Mouse (Mus musculus) spleen, adult 2 months (tissue): ENCODE results near the gene Krtap2-4.

ENCODE experiments used
- CTCF ChIP-seq: fragments of 200-500 bp; IDR thresholded peaks from 2 replicates; pipeline ENCODE4 v1.5.1; 2011; ENCODE audit warnings: mild to moderate bottlenecking, inconsistent platforms; ENCODE audit not compliant: insufficient read depth, insufficient read length, insufficient replicate concordance; ENCODE audit errors: extremely low read depth
- POLR2A ChIP-seq: fragments of 200-500 bp; IDR thresholded peaks from 2 replicates; pipeline ENCODE4 v1.6.1; 2011; ENCODE audit warnings: low read depth, low read length, inconsistent platforms

GRCm38 (mm10) chr11:99581564-99581963 lies 33.1 kb downstream of the Krtap2-4 start:
- TF ChIP-seq POLR2A (no peak), CTCF (no peak)
